Mouse (Mus musculus) lung, embryonic 16.5 days (tissue): ENCODE data around the gene Trim45. TPM values are rescaled to one million over a fixed set of nuclear protein-coding genes. Genes with fewer than 3 reads are reported as not detected.
A peak's percentile ranks its signal among the peaks of the same experiment; 100 is the strongest.

Source experiments
- ATAC-seq: fragments of 200-750 bp; cut with Nextera tagmentation; 2 replicates; pipeline ENCODE4 v1.8.0; 2017; ENCODE audit warnings: low read depth, mild to moderate bottlenecking, moderate library complexity
- H3K27ac ChIP-seq: fragments of 300-500 bp; sonication (generic); 2 replicates; pipeline ENCODE4 v1.5.1; 2014; ENCODE audit warnings: mild to moderate bottlenecking, control low read depth, low read length
- H3K27me3 ChIP-seq: fragments of 300-500 bp; sonication (generic); 2 replicates; pipeline ENCODE4 v1.6.1; 2014; ENCODE audit warnings: low read depth, low read length, mixed read lengths; ENCODE audit not compliant: control insufficient read depth, insufficient read depth
- H3K36me3 ChIP-seq: fragments of 300-500 bp; sonication (generic); 2 replicates; pipeline ENCODE4 v1.6.1; 2014; ENCODE audit warnings: low read length; ENCODE audit not compliant: control insufficient read depth, insufficient read depth
- H3K4me1 ChIP-seq: fragments of 300-500 bp; sonication (generic); replicated peaks from 2 replicates; pipeline ENCODE4 v1.6.1; 2014; ENCODE audit warnings: low read length, mixed read lengths; ENCODE audit not compliant: control insufficient read depth, insufficient read depth
- H3K4me2 ChIP-seq: fragments of 300-500 bp; sonication (generic); 2 replicates; pipeline ENCODE4 v1.6.1; 2014; ENCODE audit warnings: low read depth, low read length, control low read depth
- H3K4me3 ChIP-seq: fragments of 300-500 bp; sonication (generic); 2 replicates; pipeline ENCODE4 v1.5.1; 2014; ENCODE audit warnings: mild to moderate bottlenecking, low read length, control low read depth
- H3K9ac ChIP-seq: fragments of 300-500 bp; sonication (generic); 2 replicates; pipeline ENCODE4 v1.6.1; 2014; ENCODE audit warnings: low read length, control low read depth
- H3K9me3 ChIP-seq: fragments of 300-500 bp; sonication (generic); 2 replicates; pipeline ENCODE4 v1.6.1; 2016; ENCODE audit warnings: low read length; ENCODE audit not compliant: control insufficient read depth
- WGBS: fragments of 180-500 bp; shearing (Covaris S2); extraction: QIAGEN DNeasy Blood & Tissue Kit; methylation state at CpG from one replicate; pipeline ENCODE4 v1.1.7; 2014; 5-methylcytosine and 5-hydroxymethylcytosine counted together
- polyA plus RNA-seq: library from polyadenylated mRNA; unstranded; fragments of >200 nt; fragmentation: Nextera tagmentation; extraction: Ambion mirVana; gene quantifications from 2 replicates; pipeline ENCODE4 v1.2.1, GENCODE M21; 2015

Trim45 gene
- polyA plus RNA-seq: 5.1 and 5.4 TPM in 2 replicates

DNA sequence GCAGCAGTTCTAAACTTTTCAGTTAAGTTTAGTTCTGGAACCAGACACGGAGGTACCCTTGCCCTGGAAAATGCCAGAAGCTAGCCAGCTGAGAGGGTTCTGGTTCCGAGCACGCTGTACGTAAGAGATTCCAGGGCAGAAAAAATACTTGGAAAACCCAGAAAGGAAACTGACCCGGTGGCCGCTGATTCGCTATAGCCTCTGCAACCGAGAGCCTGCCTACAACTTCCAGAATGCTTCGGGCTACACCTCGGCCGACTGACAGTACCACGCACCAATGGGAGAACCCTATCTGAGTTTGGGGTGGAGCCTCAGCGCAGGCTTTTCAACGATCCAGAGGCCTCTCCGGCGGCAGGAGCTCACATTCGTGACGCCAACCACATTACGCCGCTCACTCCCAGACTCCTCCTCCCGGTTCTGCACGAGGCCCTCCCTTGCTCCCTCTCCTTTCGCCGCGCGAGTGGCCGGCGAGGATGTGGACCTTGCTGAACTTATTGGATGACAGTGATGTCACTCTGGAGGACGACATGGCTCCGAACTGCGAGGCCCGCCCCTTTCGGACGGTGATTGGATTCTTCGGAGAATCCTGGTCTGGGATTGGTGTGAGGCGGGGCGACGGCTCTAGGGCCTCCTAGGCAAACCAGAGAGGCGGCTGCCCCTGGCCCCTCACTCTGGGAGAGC lies at the start of gene Trim45:
Gene Trim45, plus strand, starts transcription at position 378 of the 681 bp plus-strand sequence.
- Histone ChIP-seq H3K4me1 (peaks cover 19% of the 10 kb centered on the region), H3K4me3 (peak within 1 kb of the TSS; percentile 66), H3K9ac (peak within 1 kb of the TSS; percentile 68), H3K9me3 (no peaks in the 10 kb centered on the region), H3K36me3 (no peaks in the 10 kb centered on the region), H3K4me2 (peak within 1 kb of the TSS; percentile 64), H3K27ac (peak within 1 kb of the TSS; percentile 48), H3K27me3 (no peaks in the 10 kb centered on the region)
- under 1% methylated on average over 39 of the region's 39 CpGs for WGBS
- ATAC-seq: peak; percentile 99

DNA sequence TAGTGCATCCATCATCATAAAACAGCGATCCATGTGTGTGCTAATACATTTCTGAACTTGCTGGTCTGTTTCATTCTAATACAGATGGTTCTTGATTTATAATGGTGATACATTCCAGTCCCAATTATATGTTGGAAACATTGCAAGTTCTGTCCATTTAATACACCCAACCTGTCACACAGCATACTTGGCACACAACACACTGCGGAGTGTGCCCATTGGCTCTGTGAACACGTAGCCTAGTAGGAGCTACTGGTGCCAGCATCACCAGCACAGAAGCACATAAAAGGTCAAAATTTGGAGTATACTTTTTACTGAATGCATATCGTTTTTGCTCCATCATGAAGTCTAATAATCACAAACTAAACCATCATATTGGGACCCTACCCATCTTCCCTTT lies 44.9 kb upstream of the Trim45 start:
- no peak for ATAC-seq

DNA sequence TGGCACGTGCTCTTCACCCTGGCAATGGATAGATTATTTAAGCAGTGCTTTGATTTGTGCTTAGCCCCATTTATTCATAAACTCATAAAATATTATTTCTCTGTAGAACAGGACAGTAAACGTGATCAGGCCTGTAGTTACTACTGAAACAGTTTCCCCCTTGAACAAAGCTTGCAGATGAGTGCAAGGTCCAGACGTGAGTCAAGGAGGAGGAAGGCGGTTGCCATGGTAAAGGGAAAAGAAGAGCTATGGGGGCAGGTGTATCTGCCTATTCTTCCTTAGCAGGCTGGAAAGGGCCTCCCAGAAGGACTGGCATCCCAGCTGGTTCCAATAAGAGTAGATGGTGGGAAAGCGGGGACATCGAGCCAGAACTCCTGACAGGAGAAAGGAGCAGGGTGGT lies 40.6 kb upstream of the Trim45 start:
- no peak overlapping the region for H3K4me3 ChIP-seq
- no peaks in the 10 kb centered on the region for H3K4me1 ChIP-seq
- no peaks in the 10 kb centered on the region for H3K27me3 ChIP-seq
- WGBS: 70% methylated on average over 6 of the region's 6 CpGs
- ATAC-seq: no peak
- no peaks in the 10 kb centered on the region for H3K36me3 ChIP-seq
- H3K27ac ChIP-seq: no peak overlapping the region
- H3K9ac ChIP-seq: no peak overlapping the region
- H3K4me2 ChIP-seq: no peak overlapping the region
- H3K9me3 ChIP-seq: no peaks in the 10 kb centered on the region

More for the DNA sequence above, 44.9 kb upstream of the Trim45 start:
- H3K27ac ChIP-seq: no peak overlapping the region
- no peak overlapping the region for H3K9ac ChIP-seq
- no peaks in the 10 kb centered on the region for H3K27me3 ChIP-seq
- no peaks in the 10 kb centered on the region for H3K36me3 ChIP-seq
- H3K4me2 ChIP-seq: no peak overlapping the region
- H3K9me3 ChIP-seq: no peaks in the 10 kb centered on the region
- 90% methylated on average over 4 of the region's 4 CpGs for WGBS
- H3K4me3 ChIP-seq: no peak overlapping the region
- H3K4me1 ChIP-seq: no peaks in the 10 kb centered on the region

DNA sequence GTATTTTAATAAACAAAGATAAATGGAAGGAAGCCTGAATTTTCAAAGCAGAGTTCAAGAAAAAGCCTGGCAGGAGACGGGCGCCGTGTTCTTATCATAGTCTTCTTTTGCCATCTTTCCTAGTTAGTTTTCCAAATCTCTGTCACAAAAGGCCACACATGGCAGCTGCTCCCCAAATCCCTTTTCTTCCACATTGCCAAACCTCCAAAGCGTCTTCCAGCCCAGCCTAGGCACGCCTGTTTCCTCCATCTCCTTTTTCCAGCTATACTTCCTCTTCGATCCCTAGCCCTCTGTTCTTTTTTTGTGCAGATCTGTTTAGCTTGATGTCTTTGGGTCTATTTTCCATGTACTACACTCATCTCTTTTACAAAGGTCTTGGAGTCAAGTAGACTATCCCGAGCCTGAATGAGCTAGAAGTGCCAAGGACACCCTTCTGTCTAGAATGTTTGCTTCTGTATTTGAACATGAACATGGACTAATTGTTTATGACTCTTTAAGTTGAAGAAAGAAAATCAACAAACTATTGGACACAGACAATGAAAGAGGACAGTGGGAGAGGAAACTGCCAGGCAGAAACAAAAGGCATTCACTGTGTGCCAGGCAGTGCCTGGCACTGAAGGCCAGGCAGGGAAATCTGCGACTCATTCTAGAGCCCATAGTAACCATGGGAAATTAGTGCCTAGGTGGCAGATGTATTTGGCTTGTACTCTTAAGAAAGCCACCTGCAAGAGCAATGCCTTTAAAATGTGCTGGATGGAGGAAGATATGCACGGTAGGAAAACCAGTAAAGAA lies 40.0 kb upstream of the Trim45 start:
- Histone ChIP-seq H3K9me3 (no peaks in the 10 kb centered on the region; the same call in 1 of the 2 replicates), H3K4me2 (no peak overlapping the region), H3K4me1 (no peaks in the 10 kb centered on the region), H3K27me3 (no peaks in the 10 kb centered on the region), H3K9ac (no peak overlapping the region), H3K36me3 (no peaks in the 10 kb centered on the region), H3K27ac (no peak overlapping the region), H3K4me3 (no peak overlapping the region)
- ATAC-seq: no peak
- WGBS: 76% methylated on average over 9 of the region's 9 CpGs

DNA sequence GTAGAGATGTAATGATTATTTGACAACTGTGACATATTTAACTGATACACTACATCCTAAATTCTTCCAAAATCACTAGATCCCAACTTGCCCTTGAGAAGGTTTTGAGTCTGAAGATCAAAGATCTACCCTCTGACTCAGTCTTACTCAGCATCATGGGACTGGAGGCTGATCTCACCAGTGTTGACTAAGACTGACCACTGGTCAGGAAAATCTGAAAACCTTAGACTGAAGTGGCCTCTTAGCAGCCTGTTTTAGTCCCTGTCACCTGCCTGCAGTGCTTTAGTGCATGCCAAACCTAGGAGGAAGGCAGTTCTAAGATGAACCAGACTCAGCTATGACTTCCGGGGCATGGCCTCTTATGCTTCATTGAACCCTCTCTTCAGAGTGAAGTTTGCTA lies 32.8 kb upstream of the Trim45 start:
- Histone ChIP-seq H3K27ac (no peak overlapping the region), H3K4me3 (no peak overlapping the region), H3K9me3 (no peaks in the 10 kb centered on the region; the same call in 1 of the 2 replicates), H3K4me2 (no peak overlapping the region), H3K9ac (no peak overlapping the region), H3K36me3 (no peaks in the 10 kb centered on the region), H3K4me1 (no peaks in the 10 kb centered on the region), H3K27me3 (no peaks in the 10 kb centered on the region)
- 85% methylated on average over 1 of the region's 1 CpGs for WGBS
- no peak for ATAC-seq

DNA sequence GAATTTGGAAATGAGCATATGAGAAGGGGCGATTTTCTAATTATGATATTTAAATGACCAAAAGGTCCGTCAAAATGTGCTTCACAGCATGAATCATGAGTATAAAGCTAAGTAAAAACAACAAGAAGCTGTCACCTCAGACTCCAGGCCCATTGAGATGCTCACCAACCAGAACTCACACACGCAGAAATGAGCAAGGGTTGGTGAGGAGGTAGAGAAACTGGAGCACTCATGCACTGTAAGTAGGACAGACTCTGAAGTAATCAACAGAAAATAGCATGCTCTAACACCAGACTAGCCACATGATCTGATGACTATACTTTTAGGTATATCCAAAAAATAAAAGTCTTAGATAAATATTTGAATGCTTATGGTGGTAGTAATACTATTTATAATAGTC lies 31.6 kb upstream of the Trim45 start:
- ATAC-seq: no peak

DNA sequence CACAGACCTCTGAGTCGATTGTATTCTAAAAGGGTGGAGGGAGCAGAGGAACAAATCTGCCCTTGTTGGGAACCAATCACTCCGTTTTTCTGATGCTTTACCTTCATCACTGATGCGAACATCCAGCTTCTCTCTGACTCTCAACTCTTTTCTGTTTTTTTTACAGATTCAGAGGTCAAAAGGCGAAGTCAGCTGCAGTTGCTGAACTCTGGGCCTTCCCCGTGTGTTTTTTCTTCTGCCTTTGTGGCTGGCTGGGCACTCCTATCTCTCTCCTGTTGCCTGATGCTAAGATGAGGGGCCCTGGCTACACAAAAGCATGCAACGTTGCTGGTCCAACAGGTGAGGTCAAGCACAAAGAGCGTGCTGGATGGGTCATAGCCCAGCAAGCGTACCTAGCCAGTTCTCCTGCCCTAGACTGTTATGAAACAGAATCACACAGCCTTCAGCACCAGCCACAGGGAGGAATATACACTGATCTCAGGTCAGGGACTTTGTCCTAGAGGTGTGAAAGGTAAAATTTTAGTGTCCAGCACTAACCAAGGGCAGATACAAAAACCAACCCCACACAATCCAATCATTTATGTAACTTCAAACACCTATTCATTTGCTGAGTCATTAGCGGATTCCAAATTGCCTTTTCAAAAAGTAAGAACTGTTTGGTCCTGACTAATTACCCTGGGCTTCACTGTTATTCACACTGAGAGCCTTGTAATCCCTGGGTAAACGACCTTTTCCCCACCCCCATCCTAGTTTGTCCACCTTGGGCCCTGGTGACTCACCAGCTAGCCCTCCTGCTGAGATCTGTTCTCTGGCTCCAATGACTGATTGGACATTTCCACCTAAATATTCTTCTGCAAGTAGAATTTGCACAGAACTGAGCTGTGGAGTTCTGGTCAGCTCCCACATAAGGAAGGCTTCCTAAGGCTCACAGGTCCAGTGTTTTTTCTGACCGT lies 29.3 kb upstream of the Trim45 start:
- Histone ChIP-seq H3K4me3 (no peak overlapping the region), H3K27ac (no peak overlapping the region), H3K4me1 (no peaks in the 10 kb centered on the region), H3K9me3 (no peaks in the 10 kb centered on the region), H3K4me2 (no peak overlapping the region), H3K36me3 (no peaks in the 10 kb centered on the region), H3K9ac (no peak overlapping the region), H3K27me3 (no peaks in the 10 kb centered on the region)
- no peak for ATAC-seq
- 55% methylated on average over 11 of the region's 11 CpGs for WGBS

More for the DNA sequence above, 31.6 kb upstream of the Trim45 start:
- no peak overlapping the region for H3K27ac ChIP-seq
- 87% methylated on average over 3 of the region's 3 CpGs for WGBS
- no peaks in the 10 kb centered on the region for H3K4me1 ChIP-seq
- no peaks in the 10 kb centered on the region for H3K36me3 ChIP-seq
- no peaks in the 10 kb centered on the region for H3K27me3 ChIP-seq
- no peaks in the 10 kb centered on the region; the same call in 1 of the 2 replicates for H3K9me3 ChIP-seq
- H3K9ac ChIP-seq: no peak overlapping the region
- no peak overlapping the region for H3K4me3 ChIP-seq
- H3K4me2 ChIP-seq: no peak overlapping the region

DNA sequence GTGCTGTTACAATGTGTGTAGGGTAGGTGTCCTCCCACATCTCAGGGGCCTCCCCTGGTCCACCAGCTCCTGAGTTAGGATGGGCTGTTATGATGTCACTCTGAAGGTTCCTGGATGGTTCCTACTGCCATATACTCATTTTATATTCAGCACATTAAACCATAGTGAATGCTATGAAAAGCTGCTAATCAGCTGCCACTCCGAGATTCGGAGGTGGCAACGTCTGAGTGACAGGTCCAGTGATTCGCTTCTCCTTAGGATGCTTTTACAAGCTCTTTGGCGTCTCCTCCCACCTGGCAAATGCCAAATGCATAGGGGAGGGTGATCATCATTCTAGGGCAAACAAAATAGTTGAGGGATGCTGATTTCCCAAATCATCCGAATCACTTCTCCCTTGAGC lies 26.5 kb upstream of the Trim45 start:
- no peak for ATAC-seq
- Histone ChIP-seq H3K36me3 (no peaks in the 10 kb centered on the region), H3K27ac (no peak overlapping the region), H3K27me3 (no peaks in the 10 kb centered on the region), H3K4me2 (no peak overlapping the region), H3K4me3 (no peak overlapping the region), H3K4me1 (no peaks in the 10 kb centered on the region), H3K9me3 (no peaks in the 10 kb centered on the region), H3K9ac (no peak overlapping the region)
- WGBS: 73% methylated on average over 6 of the region's 6 CpGs
